Mouse (Mus musculus) mature B cell (primary cell): ENCODE results near the gene Ndufab1.
"Not testable (repeated sequence)": the region's sequence is repeated elsewhere in the genome, so short reads cannot be mapped to it uniquely, and the experiment has no call there.

Experiments
- in situ Hi-C: fragments of 300-500 bp; cut with MboI; formaldehyde crosslinking; loops from 2 replicates; pipeline ENCODE4 v1.14.3; 2019

Ndufab1 gene

GRCm38 (mm10) chr7:122101747-122102244 lies at the start of gene Ndufab1:
Ndufab1 (minus strand) TSS chr7:122101886.
- in situ Hi-C loops = no loop called here

- in situ Hi-C loops = no loop called here
Observed at GRCm38 (mm10) chr7:122140991-122141390, 39.3 kb upstream of the Ndufab1 start.

- in situ Hi-C loops = no loop called here
Observed at GRCm38 (mm10) chr7:122138190-122138589, 36.5 kb upstream of the Ndufab1 start.

- in situ Hi-C loops = no loop called here
Observed at GRCm38 (mm10) chr7:122137071-122137470, 35.4 kb upstream of the Ndufab1 start.

GRCm38 (mm10) chr7:122135070-122135469 lies 33.4 kb upstream of the Ndufab1 start:
- in situ Hi-C loops = no loop called here

GRCm38 (mm10) chr7:122133338-122133625 lies 31.6 kb upstream of the Ndufab1 start:
- in situ Hi-C loops = no loop called here

- in situ Hi-C loops = no loop called here
Observed at GRCm38 (mm10) chr7:122132497-122133337, 31.0 kb upstream of the Ndufab1 start, which contains the start of the genes Palb2 and Dctn5. Palb2 (minus strand) TSS chr7:122132985. Dctn5 (plus strand) TSS chr7:122133041.

GRCm38 (mm10) chr7:122131834-122132233 lies 30.1 kb upstream of the Ndufab1 start:
- in situ Hi-C loops = no loop called here

GRCm38 (mm10) chr7:122126946-122127345 lies 25.3 kb upstream of the Ndufab1 start:
- in situ Hi-C loops = no loop called here

GRCm38 (mm10) chr7:122125636-122126035 lies 23.9 kb upstream of the Ndufab1 start:
- in situ Hi-C loops = no loop called here

- in situ Hi-C loops = no loop called here
Observed at GRCm38 (mm10) chr7:122123518-122123917, 21.8 kb upstream of the Ndufab1 start.

GRCm38 (mm10) chr7:122108206-122108605 lies 6.5 kb upstream of the Ndufab1 start:
- in situ Hi-C loops = no loop called here

- in situ Hi-C loops = not testable (repeated sequence)
Observed at GRCm38 (mm10) chr7:122101014-122101746, 506 bp downstream of the Ndufab1 start.

GRCm38 (mm10) chr7:122099222-122099621 lies 2.5 kb downstream of the Ndufab1 start:
- in situ Hi-C loops = no loop called here

- in situ Hi-C loops = no loop called here
Observed at GRCm38 (mm10) chr7:122098009-122098408, 3.7 kb downstream of the Ndufab1 start.

GRCm38 (mm10) chr7:122094564-122095330 lies 6.9 kb downstream of the Ndufab1 start:
- in situ Hi-C loops = no loop called here

- in situ Hi-C loops = no loop called here
Observed at GRCm38 (mm10) chr7:122087195-122087982, 14.3 kb downstream of the Ndufab1 start.

- in situ Hi-C loops = no loop called here
Observed at GRCm38 (mm10) chr7:122081071-122081470, 20.6 kb downstream of the Ndufab1 start.

GRCm38 (mm10) chr7:122079798-122080554 lies 21.7 kb downstream of the Ndufab1 start:
- in situ Hi-C loops = no loop called here

- in situ Hi-C loops = no loop called here
Observed at GRCm38 (mm10) chr7:122074374-122074773, 27.3 kb downstream of the Ndufab1 start.
